Mouse (Mus musculus): ENCODE data around the gene Dgkq. TPM values are rescaled to one million over a fixed set of nuclear protein-coding genes. Genes with fewer than 3 reads are reported as not detected.

The Dgkq gene
- total RNA-seq, 2 experiments from 2014 or later: 58.9 to 59.7 TPM

DNA sequence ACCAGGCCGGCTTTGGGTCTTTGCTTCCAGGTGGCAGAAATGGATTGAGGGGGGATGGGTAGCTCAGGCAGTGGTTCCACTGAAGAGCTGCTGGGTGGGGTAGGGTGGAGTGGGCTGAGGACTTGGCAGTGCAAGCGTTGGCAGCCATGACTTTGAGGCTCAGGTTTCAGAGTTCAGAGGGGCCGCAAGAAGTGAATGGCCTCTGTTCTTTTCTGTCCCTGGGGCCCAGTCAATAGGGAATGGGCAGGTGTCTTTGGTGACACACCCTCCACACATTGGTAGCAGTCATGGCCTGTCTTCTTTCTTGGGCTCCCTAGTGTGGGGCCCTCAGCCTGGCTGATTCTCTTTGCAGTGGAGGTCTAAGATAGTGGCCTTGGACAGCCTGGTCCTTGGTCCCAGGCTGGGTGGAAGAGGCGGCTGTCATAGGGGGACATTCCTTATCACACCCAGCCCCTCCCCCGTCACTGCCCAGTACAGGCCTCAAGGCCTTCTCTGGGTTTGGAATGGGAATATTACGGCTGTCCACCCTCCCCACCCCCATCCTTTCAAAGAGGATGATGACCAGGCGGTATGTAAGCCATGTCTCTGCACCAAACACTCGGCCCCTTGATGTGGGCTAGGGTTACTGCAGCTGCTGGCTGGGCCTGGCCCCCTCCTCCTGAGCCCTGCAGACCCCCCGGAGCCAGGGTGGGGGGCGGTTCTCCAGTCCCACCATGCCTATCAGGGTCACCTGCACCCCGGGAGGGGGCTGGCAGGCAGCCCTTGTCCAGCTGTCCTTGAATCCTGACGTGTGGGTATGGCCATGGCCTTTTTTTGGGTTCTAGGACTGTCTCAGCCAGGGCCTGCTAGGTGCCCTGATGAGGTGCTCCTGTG is 34.5 kb upstream of the Dgkq start:
- H3K4me3 ChIP-seq: no peak overlapping the region
- no peak overlapping the region for H3K27ac ChIP-seq
- TF ChIP-seq CTCF (IDR thresholded peaks at IDR 0.05): no peak
- intact Hi-C loops (cut with DNase I): no loop called here
- no peak for DNase-seq (ENCODE audit: extremely low spot score in 1 of 2, low spot score in 2 of 2)

DNA sequence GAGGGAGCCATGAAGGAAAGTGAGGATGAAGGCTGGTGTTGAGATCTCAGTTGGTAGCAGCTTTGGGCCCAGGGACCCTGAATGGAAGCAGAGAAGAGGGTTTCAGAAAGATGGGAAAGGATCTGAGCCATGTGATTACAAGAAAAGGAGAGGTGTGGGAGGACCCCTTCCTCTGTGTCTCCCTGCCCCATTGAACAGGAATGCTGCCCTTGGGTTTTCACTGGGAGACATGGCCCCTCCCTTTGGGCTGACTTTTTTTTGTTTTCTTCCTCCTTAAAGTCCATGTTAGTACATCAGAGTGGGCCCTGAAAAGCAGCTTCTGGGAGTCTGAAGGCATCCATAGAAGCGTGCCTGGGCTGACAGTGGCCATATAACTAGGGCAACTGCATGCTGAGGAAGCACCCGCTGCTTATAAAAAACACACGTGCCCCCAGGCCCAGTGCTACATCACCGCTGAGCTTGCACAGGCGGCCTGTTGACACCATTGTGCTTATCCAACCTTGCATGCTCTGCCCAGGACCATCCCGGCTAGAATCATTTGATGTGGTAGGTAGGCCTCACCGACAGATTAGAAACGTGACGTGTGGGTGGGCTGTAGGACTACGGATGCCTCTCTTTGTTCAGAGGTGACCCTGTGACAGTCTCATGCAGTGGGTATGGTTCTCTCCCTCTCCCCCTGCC is 32.0 kb upstream of the Dgkq start:
- H3K27ac ChIP-seq: no peak overlapping the region
- intact Hi-C loops (cut with DNase I): no loop called here
- TF ChIP-seq CTCF (IDR thresholded peaks at IDR 0.05): no peak
- H3K4me3 ChIP-seq: no peak overlapping the region
- no peak for DNase-seq (ENCODE audit: extremely low spot score in 1 of 2, low spot score in 2 of 2)

DNA sequence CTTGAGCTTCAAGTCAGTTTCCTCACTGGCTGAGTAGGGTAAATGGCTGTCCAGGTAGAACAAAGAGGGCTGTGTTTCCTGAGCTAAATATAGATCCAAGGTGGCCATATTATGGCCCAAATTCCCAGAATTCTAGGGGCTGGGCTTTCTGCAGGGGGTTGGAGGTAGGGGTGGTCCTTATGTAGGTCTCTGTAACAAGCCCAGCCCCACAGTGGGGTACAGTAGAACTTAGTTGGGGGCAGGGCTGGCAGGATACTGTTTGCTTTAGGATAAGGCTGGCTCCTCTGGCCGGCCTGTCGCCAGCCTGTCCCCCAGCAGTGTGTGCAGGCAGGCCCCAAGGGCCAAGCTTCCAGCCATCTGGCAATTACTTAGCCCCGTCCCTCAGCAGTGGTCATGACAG is 30.9 kb upstream of the Dgkq start:
- Histone ChIP-seq H3K4me3 (no peak overlapping the region), H3K27ac (no peak overlapping the region)
- TF ChIP-seq CTCF (IDR thresholded peaks at IDR 0.05): no peak
- DNase-seq (ENCODE audit: extremely low spot score in 1 of 2, low spot score in 2 of 2): no peak
- intact Hi-C loops (cut with DNase I): no loop called here

DNA sequence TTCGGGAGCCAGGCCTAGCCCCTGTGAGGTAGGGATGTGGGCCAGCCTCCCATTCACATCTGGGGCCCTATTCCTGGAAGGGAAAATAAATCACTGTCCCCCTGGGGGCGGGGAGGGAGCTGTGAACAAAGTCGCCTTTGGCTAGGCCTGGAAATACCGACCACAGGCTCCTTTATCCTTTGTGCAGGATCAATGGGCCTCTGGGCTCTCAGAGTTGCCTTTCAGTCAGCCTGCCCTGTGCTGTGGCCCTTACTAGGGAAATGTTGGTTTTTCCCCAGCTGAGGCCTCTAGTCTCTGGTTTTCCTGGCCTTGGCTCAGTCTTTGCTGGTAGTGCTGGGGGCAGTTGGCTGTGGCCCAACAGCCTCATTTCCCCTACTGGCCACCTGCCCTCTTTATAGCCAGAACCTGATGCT is 27.9 kb upstream of the Dgkq start:
- Histone ChIP-seq H3K4me3 (no peak overlapping the region), H3K27ac (peak overlapping the region; percentile 64; the same call in 1 of the 2 replicates)
- intact Hi-C loops (cut with DNase I): loop anchor here (2.0 kb wide), 1 partner anchor 15 kb away; no protein-coding TSS in a partner anchor
- TF ChIP-seq CTCF (IDR thresholded peaks at IDR 0.05): no peak
- DNase-seq (ENCODE audit: extremely low spot score in 1 of 2, low spot score in 2 of 2): peak in 1 of 2 experiments; percentile 64

DNA sequence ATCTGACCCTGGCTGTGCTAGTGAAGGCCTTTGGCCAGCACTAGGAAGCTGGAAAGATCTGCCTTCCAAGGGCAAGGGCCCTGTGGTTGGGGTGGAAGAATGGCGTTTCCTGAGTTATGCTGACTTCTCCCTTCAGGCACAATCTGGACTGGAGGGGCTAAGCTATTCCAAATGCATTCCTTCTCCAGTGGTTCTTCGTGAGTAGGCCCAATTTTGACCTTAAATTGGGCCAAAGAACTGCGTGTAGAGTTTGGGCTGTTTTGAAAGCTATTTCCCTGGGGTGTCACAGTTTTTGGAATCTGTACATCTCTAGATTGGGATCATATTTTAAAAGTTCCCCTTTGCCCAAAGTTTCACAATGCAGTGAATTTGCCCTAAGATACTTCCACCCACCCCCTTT is 27.1 kb upstream of the Dgkq start:
- TF ChIP-seq CTCF (IDR thresholded peaks at IDR 0.05): no peak
- no peak for DNase-seq (ENCODE audit: extremely low spot score in 1 of 2, low spot score in 2 of 2)
- no peak overlapping the region for H3K27ac ChIP-seq
- intact Hi-C loops (cut with DNase I): loop anchor here (2.0 kb wide), 1 partner anchor 16 kb away; no protein-coding TSS in a partner anchor
- H3K4me3 ChIP-seq: no peak overlapping the region

DNA sequence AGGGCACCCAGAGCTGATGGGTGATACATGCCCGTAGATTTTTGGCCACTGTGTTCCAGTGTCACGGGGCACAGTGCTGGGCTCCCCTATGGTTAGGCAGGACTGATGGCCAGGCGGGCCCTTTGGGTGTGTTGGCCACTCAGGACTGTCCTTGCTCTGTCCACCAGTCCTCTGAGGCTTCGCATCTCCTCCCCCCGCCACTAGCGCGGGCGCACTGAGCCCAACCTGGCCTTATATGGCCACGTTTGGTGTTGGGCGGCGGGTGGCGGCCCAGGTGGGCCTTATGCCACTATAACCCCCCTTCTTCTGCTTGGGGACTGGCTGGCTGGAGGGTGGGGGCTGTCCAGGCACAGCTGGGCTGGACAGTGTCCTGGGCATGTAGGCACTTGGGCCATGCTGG is 26.4 kb upstream of the Dgkq start:
- TF ChIP-seq CTCF (IDR thresholded peaks at IDR 0.05): no peak
- intact Hi-C loops (cut with DNase I): loop anchor here (2.0 kb wide), 1 partner anchor 17 kb away; no protein-coding TSS in a partner anchor
- Histone ChIP-seq H3K4me3 (no peak overlapping the region), H3K27ac (no peak overlapping the region)
- no peak for DNase-seq (ENCODE audit: extremely low spot score in 1 of 2, low spot score in 2 of 2)

DNA sequence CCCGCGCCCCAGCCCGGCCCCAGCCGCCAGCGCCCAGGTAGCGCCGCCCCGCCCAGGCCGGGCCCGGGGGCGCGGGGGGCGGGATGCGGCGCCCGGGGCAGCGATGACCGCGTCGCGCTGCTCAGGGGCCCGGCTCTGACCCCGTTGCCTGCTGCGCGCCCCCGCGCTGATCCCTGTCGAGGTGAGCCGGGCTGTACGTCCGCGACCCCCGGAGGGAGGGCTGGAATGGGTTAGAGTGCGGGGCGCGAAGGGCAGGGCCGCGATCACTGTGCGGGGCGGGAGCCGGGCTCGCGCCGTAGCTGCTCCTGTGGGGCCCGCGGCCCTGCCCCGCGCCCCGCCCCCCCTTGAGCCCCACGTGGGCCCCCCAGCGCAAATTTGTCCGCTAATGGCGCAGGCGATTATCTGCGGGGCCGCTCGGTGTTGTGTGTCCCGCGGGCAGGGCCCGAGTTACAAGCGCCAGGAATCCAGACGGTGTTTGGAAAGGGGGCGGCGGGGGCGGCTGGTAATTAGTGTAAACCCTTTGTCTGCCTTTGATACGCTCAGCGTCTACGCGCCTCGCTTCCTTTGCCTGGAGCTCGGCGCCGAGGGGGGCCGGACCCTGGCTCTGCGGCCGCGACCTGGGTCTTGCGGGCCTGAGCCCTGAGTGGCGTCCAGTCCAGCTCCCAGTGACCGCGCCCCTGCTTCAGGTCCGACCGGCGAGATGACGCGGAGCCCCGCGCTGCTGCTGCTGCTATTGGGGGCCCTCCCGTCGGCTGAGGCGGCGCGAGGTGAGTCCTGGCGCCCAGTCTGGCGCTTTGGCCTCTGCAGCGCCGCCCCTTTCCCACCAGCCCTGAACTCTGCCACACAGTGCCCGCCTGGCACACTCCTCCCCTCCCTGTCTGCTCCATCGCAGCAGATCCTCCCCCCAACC is 25.1 kb upstream of the Dgkq start:
- H3K27ac ChIP-seq: no peak overlapping the region; the same call in 1 of the 2 replicates
- H3K4me3 ChIP-seq: peak overlapping the region; percentile 47
- intact Hi-C loops (cut with DNase I): no loop called here
- no peak for TF ChIP-seq CTCF (IDR thresholded peaks at IDR 0.05)
- DNase-seq (ENCODE audit: extremely low spot score in 1 of 2, low spot score in 2 of 2): no peak

DNA sequence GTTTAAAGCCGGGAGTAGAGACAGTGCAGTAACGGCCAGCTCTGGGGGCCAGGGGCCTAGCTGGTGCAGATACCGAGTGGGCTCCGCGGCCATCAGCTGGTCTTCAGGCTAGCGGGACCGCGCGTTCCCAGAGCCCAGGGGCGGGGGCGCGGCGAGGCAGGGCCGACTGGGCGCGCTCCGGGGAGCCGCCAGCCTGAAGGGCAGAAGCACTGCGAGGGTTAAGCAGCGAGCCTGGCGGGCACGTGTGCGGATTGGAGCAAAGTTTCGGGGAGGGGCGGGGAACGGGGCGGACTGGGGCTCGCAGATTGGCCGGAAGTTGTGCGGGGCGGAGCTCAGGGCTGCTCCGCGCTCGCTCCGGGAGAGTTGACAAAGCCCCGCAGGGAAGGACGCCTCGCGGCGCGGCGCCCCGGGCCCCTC is 24.4 kb upstream of the Dgkq start:
- intact Hi-C loops (cut with DNase I): loop anchor here (2.0 kb wide), 1 partner anchor 33 kb away; no protein-coding TSS in a partner anchor
- TF ChIP-seq CTCF (IDR thresholded peaks at IDR 0.05): no peak
- peak; percentile 57 to 79 for DNase-seq (ENCODE audit: extremely low spot score in 1 of 2, low spot score in 2 of 2)
- H3K27ac ChIP-seq: no peak overlapping the region
- peak overlapping the region; percentile 47 for H3K4me3 ChIP-seq

DNA sequence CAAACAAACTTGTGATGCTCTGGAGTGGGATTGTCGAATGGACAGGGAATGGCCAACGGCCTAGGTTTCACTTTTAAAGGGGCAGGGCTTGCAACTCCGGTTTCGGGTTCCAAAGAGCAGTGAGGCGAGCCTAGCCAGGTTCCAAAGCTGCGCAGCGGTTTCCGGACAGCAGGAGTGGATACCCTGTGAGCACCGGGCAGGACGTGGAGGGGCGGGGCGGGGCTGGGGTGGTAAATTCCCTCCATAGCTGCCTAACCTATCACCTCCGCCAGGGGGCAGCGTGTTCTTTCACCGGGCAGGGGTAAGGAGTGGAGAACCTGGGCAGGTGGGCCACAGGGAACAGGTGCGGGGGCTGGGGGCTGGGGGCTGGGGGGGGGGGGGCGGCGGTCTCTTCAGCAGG is 22.8 kb upstream of the Dgkq start, which contains the start of gene Fgfrl1:
TSS of gene Fgfrl1 (plus strand) at position 112 of the 400 bp plus-strand sequence.
- H3K27ac ChIP-seq: no peak within 1 kb of the TSS
- peak within 1 kb of the TSS; percentile 30 for H3K4me3 ChIP-seq
- peak; percentile 50 for TF ChIP-seq CTCF (IDR thresholded peaks at IDR 0.05)
- intact Hi-C loops (cut with DNase I): loop anchor here (2.0 kb wide), 1 partner anchor 35 kb away; no protein-coding TSS in a partner anchor
- DNase-seq (ENCODE audit: extremely low spot score in 1 of 2, low spot score in 2 of 2): peak in 1 of 2 experiments; percentile 36

DNA sequence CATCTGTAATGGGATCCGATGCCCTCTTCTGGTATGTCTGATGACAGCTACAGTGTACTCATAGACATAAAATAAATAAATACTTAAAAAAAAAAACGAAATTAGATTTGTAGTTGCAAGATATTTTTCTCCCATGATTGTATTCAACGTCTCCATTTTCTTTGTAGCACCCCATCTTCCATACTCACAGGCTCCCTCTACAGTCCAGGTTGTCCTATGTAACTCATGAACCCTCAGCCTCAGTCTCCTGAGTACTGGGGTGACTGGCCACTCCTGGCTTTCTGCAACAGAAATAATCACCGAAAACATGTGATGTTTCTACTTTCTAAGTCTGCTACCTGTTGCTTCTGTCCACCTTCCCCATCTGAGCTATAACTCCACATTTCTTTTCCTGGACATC is 21.7 kb upstream of the Dgkq start:
- Histone ChIP-seq H3K27ac (no peak overlapping the region), H3K4me3 (no peak overlapping the region)
- DNase-seq (ENCODE audit: extremely low spot score in 1 of 2, low spot score in 2 of 2): no peak
- peak; percentile 33 for TF ChIP-seq CTCF (IDR thresholded peaks at IDR 0.05)
- intact Hi-C loops (cut with DNase I): no loop called here

DNA sequence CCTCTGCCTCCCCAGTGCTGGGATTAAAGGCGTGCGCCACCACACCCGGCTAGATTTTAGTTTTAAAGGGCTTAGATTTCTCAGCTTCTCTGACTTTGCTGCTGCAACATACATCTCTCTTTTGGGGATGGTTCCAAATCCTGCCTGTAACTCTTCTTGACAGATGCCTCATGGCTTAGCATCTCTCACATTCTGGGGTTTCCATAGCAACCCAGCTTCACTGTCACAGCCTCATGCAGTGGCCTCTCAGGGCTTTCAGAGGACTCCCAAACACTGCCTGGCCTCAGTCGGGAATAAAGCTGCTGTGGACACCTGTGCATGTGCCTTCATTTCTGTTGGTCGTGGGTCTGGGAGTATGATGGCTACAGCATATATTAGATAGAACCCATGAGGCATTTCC is 19.6 kb upstream of the Dgkq start:
- no peak for DNase-seq (ENCODE audit: extremely low spot score in 1 of 2, low spot score in 2 of 2)
- Histone ChIP-seq H3K4me3 (no peak overlapping the region), H3K27ac (no peak overlapping the region)
- no peak for TF ChIP-seq CTCF (IDR thresholded peaks at IDR 0.05)
- intact Hi-C loops (cut with DNase I): no loop called here
